Mouse (Mus musculus) brain, embryonic 14.5 days (tissue): ENCODE data around the gene Kdelc2.

Experiments
- CTCF ChIP-seq: fragments of 200-500 bp; IDR thresholded peaks from 2 replicates; pipeline ENCODE4 v1.5.1; 2012; ENCODE audit warnings: inconsistent platforms, mild to moderate bottlenecking, moderate library complexity, borderline replicate concordance; ENCODE audit not compliant: insufficient read depth, insufficient read length; ENCODE audit errors: extremely low read depth
- POLR2A ChIP-seq: fragments of 200-500 bp; IDR thresholded peaks from 2 replicates; pipeline ENCODE4 v1.6.1; 2012; ENCODE audit warnings: mild to moderate bottlenecking, inconsistent platforms, borderline replicate concordance; ENCODE audit not compliant: poor library complexity, insufficient read depth, insufficient read length, severe bottlenecking; ENCODE audit errors: extremely low read depth

DNA sequence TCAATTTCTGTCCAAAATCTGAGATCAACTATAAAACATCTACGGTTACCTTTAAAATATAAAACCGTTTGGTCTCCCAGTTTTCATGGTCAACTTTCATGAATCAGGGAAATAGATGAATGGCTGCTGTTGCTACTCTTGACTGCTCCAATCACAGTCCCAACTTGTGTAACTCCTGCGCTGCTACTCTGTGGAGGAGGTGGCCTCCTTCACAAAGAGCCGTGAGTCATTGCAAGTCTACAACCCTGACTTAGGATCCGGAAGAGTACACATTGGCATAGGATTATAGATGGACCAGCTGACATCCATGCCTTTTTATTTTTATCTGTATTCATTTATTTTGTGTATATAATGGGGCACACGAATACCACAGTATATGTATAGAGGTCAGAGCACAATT is 31.9 kb upstream of the Kdelc2 start:
- no peak for TF ChIP-seq POLR2A
- no peak for TF ChIP-seq CTCF
